Mouse (Mus musculus) testis, adult 2 months (tissue): ENCODE data around the gene Ttc28.

Experiments
- CTCF ChIP-seq: fragments of 200-500 bp; IDR thresholded peaks from 2 replicates; pipeline ENCODE4 v1.5.1; 2012; ENCODE audit warnings: low read depth, mild to moderate bottlenecking, inconsistent platforms, low read length, moderate library complexity; ENCODE audit not compliant: control insufficient read depth, insufficient read depth, insufficient replicate concordance
- POLR2A ChIP-seq: fragments of 200-500 bp; IDR thresholded peaks from 2 replicates; pipeline ENCODE4 v1.6.1; 2012; ENCODE audit warnings: low read depth, mild to moderate bottlenecking, inconsistent platforms, low read length, moderate library complexity; ENCODE audit not compliant: control insufficient read depth

- TF ChIP-seq CTCF (no peak), POLR2A (no peak)
These were observed 348.9 kb downstream of the Ttc28 start for GRCm38 (mm10) chr5:111228302-111229040.
